Mouse (Mus musculus): ENCODE data around the gene Tent4b. TPM values are rescaled to one million over a fixed set of nuclear protein-coding genes. Genes with fewer than 3 reads are reported as not detected.

The Tent4b gene
- total and polyA plus RNA-seq, 2 experiments from 2014 or later, result 3.8 to 12.4 TPM

GRCm38 (mm10) chr8:88289901-88290300 is 90.9 kb downstream of the Tent4b start:
- H3K9me3 ChIP-seq (replicated peaks; ENCODE audit: control insufficient read depth, low read length), result no peaks in the 10 kb centered on the region
- no peak for ATAC-seq (ENCODE audit: insufficient read depth, low read depth)
- no peak overlapping the region for H3K9ac ChIP-seq (replicated peaks; ENCODE audit: low read depth, low read length)
- H3K4me3 ChIP-seq (ENCODE audit: low read depth, low read length), result no peak overlapping the region
- no peak for TF ChIP-seq EP300 (IDR thresholded peaks at IDR 0.05; ENCODE audit: low read depth)
- TF ChIP-seq CTCF (IDR thresholded peaks at IDR 0.05; ENCODE audit: low read depth), result no peak
- no peak overlapping the region for H3K4me2 ChIP-seq (ENCODE audit: low read depth, low read length)
- WGBS, result 84% methylated on average over 1 of the region's 1 CpGs
- peaks cover 11% of the 10 kb centered on the region for H3K4me1 ChIP-seq (ENCODE audit: control insufficient read depth, insufficient read depth)
- H3K36me3 ChIP-seq (replicated peaks; ENCODE audit: control insufficient read depth, insufficient read depth, low read length), result no peaks in the 10 kb centered on the region
- no peaks in the 10 kb centered on the region for H3K27me3 ChIP-seq (ENCODE audit: control insufficient read depth, insufficient read depth, low read length)
- no peak for DNase-seq (ENCODE audit: low spot score)
- peak overlapping the region; percentile 33; the same call in 1 of the 2 replicates for H3K27ac ChIP-seq (ENCODE audit: low read depth)

- ATAC-seq (ENCODE audit: insufficient read depth, low read depth), result no peak
- Histone ChIP-seq H3K27me3 (ENCODE audit: control insufficient read depth, insufficient read depth, low read length) (no peaks in the 10 kb centered on the region), H3K4me2 (ENCODE audit: low read depth, low read length) (no peak overlapping the region; the same call in 1 of the 2 replicates), H3K9me3 (replicated peaks; ENCODE audit: control insufficient read depth, low read length) (no peaks in the 10 kb centered on the region), H3K9ac (replicated peaks; ENCODE audit: low read depth, low read length) (no peak overlapping the region), H3K36me3 (replicated peaks; ENCODE audit: control insufficient read depth, insufficient read depth, low read length) (no peaks in the 10 kb centered on the region), H3K4me1 (ENCODE audit: control insufficient read depth, insufficient read depth) (peaks cover 10% of the 10 kb centered on the region), H3K27ac (ENCODE audit: low read depth) (peak overlapping the region; percentile 33; the same call in 1 of the 2 replicates), H3K4me3 (ENCODE audit: low read depth, low read length) (no peak overlapping the region)
- TF ChIP-seq CTCF (IDR thresholded peaks at IDR 0.05; ENCODE audit: low read depth) (no peak), EP300 (IDR thresholded peaks at IDR 0.05; ENCODE audit: low read depth) (no peak)
- no peak for DNase-seq (ENCODE audit: low spot score)
- WGBS, result 80% methylated on average over 13 of the region's 13 CpGs
Measured at GRCm38 (mm10) chr8:88290326-88291304, 91.6 kb downstream of the Tent4b start.

- no peak for ATAC-seq (ENCODE audit: insufficient read depth, low read depth)
- no peaks in the 10 kb centered on the region for H3K9me3 ChIP-seq (replicated peaks; ENCODE audit: control insufficient read depth, low read length)
- H3K4me3 ChIP-seq (ENCODE audit: low read depth, low read length), result no peak overlapping the region
- TF ChIP-seq EP300 (IDR thresholded peaks at IDR 0.05; ENCODE audit: low read depth) (no peak), CTCF (IDR thresholded peaks at IDR 0.05; ENCODE audit: low read depth) (no peak)
- peaks cover 3% of the 10 kb centered on the region; the same call in 1 of the 2 replicates for H3K4me1 ChIP-seq (ENCODE audit: control insufficient read depth, insufficient read depth)
- no peak for DNase-seq (ENCODE audit: low spot score)
- no peak overlapping the region for H3K4me2 ChIP-seq (ENCODE audit: low read depth, low read length)
- no peak overlapping the region for H3K27ac ChIP-seq (ENCODE audit: low read depth)
- 89% methylated on average over 11 of the region's 11 CpGs for WGBS
- H3K9ac ChIP-seq (replicated peaks; ENCODE audit: low read depth, low read length), result no peak overlapping the region
- no peaks in the 10 kb centered on the region for H3K27me3 ChIP-seq (ENCODE audit: control insufficient read depth, insufficient read depth, low read length)
- no peaks in the 10 kb centered on the region for H3K36me3 ChIP-seq (replicated peaks; ENCODE audit: control insufficient read depth, insufficient read depth, low read length)
Measured at GRCm38 (mm10) chr8:88291305-88291690, 92.3 kb downstream of the Tent4b start.

- Histone ChIP-seq H3K27me3 (ENCODE audit: control insufficient read depth, insufficient read depth, low read length) (no peaks in the 10 kb centered on the region), H3K9ac (replicated peaks; ENCODE audit: low read depth, low read length) (no peak overlapping the region), H3K36me3 (replicated peaks; ENCODE audit: control insufficient read depth, insufficient read depth, low read length) (no peaks in the 10 kb centered on the region), H3K9me3 (replicated peaks; ENCODE audit: control insufficient read depth, low read length) (no peaks in the 10 kb centered on the region), H3K27ac (ENCODE audit: low read depth) (no peak overlapping the region), H3K4me2 (ENCODE audit: low read depth, low read length) (no peak overlapping the region), H3K4me3 (ENCODE audit: low read depth, low read length) (no peak overlapping the region), H3K4me1 (ENCODE audit: control insufficient read depth, insufficient read depth) (no peaks in the 10 kb centered on the region)
- no peak for TF ChIP-seq CTCF (IDR thresholded peaks at IDR 0.05; ENCODE audit: low read depth)
- no peak for TF ChIP-seq EP300 (IDR thresholded peaks at IDR 0.05; ENCODE audit: low read depth)
- ATAC-seq (ENCODE audit: insufficient read depth, low read depth), result no peak
- no peak for DNase-seq (ENCODE audit: low spot score)
- WGBS, result 84% methylated on average over 3 of the region's 3 CpGs
Measured at GRCm38 (mm10) chr8:88292926-88293325, 93.9 kb downstream of the Tent4b start.

GRCm38 (mm10) chr8:88293590-88294356 is 94.8 kb downstream of the Tent4b start:
- 0 out of 2 replicates have a peak, but pooled peaks cover 6% of the 10 kb centered on the region for H3K4me1 ChIP-seq (ENCODE audit: control insufficient read depth, insufficient read depth)
- H3K9ac ChIP-seq (replicated peaks; ENCODE audit: low read depth, low read length), result no peak overlapping the region
- H3K4me3 ChIP-seq (ENCODE audit: low read depth, low read length), result no peak overlapping the region
- ATAC-seq (ENCODE audit: insufficient read depth, low read depth) (no peak), DNase-seq (ENCODE audit: low spot score) (no peak)
- no peak for TF ChIP-seq EP300 (IDR thresholded peaks at IDR 0.05; ENCODE audit: low read depth)
- TF ChIP-seq CTCF (IDR thresholded peaks at IDR 0.05; ENCODE audit: low read depth), result no peak
- H3K9me3 ChIP-seq (replicated peaks; ENCODE audit: control insufficient read depth, low read length), result no peaks in the 10 kb centered on the region
- H3K27ac ChIP-seq (ENCODE audit: low read depth), result no peak overlapping the region
- 83% methylated on average over 9 of the region's 9 CpGs for WGBS
- no peaks in the 10 kb centered on the region for H3K36me3 ChIP-seq (replicated peaks; ENCODE audit: control insufficient read depth, insufficient read depth, low read length)
- H3K27me3 ChIP-seq (ENCODE audit: control insufficient read depth, insufficient read depth, low read length), result no peaks in the 10 kb centered on the region
- H3K4me2 ChIP-seq (ENCODE audit: low read depth, low read length), result no peak overlapping the region
